Mouse (Mus musculus): ENCODE data around the gene Abca1.

The Abca1 gene

DNA sequence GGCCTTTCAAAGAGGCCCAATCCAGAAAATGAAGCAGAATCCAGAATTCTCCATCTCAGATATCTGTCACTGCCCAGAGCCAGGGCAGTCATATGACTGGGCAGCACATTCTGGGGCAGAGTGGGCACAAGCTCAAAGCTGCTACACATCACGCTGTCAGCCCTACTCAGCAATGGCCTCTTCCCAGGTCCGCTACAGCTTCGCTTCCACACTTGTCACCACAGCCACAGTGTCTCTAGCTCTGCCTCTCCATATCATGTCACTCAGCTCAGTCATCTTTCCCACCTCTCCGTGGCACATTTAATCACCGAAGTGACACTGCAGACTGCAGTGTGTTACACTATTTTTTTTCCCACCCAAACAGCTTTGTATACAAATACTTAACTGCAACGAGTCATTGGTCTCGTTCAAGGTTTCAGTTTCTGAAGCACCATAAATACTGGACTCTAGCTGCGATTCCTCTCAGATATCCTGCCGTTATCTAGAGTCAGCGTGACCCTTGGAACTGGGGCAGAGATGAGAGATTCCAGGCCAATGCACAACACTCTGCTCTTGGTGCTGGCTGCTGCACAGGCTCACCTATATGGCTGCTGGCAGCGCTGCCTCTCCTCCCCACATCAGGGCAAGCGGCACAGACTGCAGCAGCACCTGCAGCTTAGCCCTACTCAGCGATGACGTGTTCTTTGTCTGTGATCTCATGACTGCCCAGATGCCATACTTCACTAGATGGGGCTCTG lies 136.3 kb downstream of the Abca1 start:
- no peak for ATAC-seq (ENCODE audit: insufficient number of reproducible peaks, low FRiP score, low TSS enrichment)

DNA sequence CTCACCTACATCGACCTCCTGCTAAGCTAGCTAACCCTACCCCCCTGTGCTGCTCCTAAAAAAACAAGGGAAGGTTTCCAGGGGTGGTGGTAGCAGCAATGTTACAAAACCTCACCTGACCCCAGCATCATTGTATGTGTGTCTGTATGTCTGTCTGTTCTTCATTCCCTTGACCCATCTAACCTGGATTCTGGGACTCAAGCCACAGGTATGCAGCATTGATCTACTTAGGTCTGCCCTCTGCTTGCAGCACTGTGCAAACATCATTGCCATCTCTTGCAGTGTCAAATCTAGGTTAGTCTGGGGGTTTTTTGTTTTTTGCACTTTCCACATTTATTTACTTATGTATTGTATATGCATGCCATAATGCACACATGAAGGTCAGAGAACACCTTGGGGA lies 141.3 kb downstream of the Abca1 start:
- ATAC-seq (ENCODE audit: insufficient number of reproducible peaks, low FRiP score, low TSS enrichment), result no peak

DNA sequence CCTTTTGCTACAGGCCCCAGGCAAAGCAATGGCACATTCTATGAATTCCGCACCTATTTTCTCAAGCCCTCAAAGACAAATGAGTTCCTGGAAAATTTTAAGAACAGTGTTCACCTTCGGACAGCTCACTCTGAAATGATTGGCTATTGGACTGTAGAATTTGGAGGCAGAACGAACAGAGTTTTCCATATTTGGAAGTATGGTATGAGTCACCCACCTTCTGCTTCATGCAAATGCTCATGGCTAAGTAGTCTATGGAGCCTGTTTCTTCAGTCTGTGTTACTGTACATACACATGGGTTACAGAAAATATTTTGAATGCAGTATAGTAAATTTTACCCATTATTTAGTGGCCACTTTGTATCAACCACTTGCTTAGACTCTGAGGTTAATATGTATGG lies 144.7 kb downstream of the Abca1 start:
- no peak for ATAC-seq (ENCODE audit: insufficient number of reproducible peaks, low FRiP score, low TSS enrichment)

DNA sequence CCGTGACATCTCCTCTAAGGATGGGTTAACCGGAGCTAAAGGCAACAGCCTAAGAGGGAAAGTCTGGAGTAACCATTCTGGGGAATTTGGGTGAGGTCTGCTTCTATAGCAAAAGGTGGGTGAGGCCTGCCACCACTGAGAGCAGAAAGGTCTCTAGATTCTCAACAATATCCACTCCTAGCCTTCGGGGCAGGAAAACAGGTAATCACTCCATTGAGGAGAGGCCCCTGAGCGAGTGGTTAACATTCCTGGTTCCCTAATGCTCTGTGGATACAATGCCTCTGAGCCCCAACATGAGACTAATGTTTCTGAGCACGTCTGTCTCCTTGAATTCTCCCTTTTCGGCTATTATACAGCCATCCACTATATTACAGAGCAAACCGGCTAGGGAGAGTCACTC lies 145.3 kb downstream of the Abca1 start:
- ATAC-seq (ENCODE audit: insufficient number of reproducible peaks, low FRiP score, low TSS enrichment), result no peak

DNA sequence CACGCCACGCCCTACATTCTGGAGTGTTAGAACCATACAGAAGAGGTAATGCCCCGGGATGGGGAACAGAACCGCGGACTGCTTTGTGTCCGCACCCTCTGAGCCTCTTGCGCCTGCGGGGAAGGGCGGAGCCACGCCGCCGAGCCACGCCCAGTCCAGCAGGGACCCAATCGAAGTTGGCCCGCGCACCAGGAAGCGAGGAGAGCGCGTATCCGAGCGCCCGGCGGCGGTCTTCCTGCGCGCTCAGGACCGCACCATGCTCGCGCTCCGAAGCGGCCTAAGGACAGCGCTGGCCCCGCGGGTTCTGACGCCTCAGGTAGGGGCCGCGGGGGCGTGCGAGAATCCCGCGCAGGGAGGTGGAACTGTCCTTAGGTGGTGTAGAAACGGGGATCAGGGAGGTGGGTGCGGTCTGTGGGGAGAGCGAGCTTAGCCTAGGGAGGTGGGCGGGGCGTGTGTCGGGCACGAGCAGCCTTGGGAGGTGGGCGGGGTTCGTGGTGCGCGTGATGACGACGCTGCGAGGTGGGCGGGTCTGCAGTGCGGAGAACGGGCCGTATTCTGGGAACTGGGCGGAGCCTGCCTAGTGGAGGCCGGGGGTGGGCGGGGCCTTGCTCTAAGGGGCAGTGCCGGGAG lies 147.8 kb downstream of the Abca1 start, which contains the start of gene Nipsnap3b:
Gene Nipsnap3b (plus strand): TSS at position 149 of the 630 bp plus-strand sequence.
- peak; percentile 88 for ATAC-seq (ENCODE audit: insufficient number of reproducible peaks, low FRiP score, low TSS enrichment)

DNA sequence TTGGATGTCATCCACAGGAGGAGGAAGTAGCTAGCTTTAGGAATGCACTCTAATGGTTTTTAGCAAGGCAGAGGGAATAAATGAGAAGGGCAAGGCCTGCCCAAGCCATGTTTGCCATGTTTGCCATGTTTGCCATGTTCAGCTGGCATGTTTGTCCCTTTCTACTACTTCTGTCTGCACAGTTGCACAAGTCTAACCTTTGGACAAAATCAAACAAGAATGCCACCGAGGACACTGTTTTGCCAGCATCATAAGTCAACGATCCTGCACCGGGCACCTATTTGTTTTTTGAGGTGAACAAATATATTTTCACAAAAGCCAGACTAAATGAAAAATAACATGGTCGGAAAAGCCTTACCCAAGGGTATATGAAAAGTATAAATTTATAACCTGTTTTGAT lies 149.8 kb downstream of the Abca1 start:
- no peak for ATAC-seq (ENCODE audit: insufficient number of reproducible peaks, low FRiP score, low TSS enrichment)

DNA sequence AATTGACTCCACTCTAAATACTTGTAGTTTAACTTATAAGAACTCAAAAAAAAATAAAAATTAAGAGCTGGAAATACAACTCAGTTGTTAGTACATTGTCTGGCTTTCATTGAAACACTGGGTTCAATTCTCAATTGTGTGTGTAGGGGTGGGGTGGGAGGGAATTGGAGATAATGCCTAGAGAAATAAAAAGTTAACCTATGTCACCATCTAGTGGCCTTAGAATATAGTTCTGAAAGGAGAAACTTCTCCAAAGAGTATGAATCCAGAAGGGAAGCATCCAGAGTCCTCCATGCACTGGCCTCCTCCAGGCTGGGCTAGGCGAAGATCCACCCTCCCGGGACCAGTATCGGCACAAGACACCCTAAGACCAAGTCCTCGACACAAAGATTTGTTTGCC lies 150.5 kb downstream of the Abca1 start:
- no peak for ATAC-seq (ENCODE audit: insufficient number of reproducible peaks, low FRiP score, low TSS enrichment)

DNA sequence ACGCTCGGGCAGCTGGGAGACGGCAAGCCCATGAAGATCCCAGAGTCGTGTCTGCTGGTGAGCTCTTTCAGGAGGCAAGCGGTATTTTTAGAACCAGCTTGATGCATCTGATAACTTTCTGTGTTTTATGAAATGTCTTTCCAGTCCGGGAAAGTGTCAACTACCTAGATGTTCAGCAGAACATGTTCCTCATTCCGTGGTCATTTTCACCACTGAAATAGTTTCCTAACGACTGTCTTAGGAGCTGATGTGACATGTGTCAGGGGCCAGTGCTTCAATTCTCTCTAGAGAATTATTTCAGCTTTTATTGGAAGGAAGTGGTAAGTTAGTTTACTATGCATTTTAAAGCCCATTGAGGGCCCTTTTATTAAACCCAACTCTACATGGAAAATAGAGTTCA lies 159.5 kb downstream of the Abca1 start:
- ATAC-seq (ENCODE audit: insufficient number of reproducible peaks, low FRiP score, low TSS enrichment), result no peak

DNA sequence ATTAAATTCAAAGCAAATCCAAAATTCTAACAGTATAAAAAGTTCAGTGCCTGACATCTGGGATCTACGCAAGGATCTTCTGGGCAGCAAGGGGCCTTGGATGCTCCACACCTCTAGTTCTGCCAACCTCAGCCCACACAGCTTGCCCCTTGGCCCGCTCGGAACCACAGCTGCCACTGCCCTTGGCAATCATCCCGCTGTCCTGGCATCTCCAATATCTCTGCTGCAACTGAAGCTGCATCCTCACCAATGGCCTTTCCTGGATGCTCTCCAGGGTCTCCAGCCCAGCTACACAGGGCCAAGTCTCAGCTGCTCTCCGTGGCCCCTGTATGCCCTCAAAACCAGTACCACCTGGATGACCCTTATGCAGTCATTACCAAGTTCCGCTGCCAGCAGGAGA lies 160.2 kb downstream of the Abca1 start:
- ATAC-seq (ENCODE audit: insufficient number of reproducible peaks, low FRiP score, low TSS enrichment), result no peak

DNA sequence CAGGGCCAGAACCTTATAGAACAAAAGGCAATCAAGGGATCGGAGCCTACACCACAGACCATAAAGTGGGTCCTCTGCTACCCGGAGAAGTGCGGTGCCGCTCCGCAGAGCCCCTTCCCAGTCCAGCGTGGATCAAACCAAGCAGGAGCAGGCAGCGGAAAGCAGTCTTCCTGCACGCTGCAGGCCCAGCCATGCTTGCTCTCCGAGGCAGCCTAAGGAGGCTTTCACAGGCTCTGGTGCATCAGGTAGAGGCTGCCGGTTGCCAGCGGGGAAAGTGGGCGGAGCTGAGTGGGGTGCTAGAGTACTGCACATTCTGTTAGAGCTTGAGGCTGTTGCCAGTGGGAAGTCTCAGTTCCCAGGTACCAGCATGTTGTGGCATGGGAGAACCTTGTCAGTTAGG lies 170.4 kb downstream of the Abca1 start, which contains the start of gene Nipsnap3a:
Gene Nipsnap3a (plus strand): TSS at position 25 of the 400 bp plus-strand sequence.
- no peak for ATAC-seq (ENCODE audit: insufficient number of reproducible peaks, low FRiP score, low TSS enrichment)

DNA sequence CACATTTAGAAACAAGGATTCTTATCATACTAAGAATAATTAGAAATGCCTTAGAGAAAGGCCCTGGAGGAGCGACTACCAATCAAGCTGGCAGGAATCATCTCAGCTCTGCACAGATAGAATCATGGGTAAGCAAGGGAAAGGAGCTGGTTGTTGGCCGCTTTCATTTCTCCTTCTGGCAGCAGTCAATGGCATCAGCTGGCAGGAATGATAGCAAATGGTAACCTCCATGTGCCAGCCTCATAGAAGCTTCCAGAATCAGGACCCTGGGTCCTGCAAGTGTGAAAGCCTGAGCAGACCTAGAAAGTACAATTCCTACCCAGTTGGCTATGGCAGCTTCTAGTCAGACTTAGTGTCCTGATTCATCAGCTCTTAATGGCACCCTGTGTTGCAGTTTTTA lies 173.4 kb downstream of the Abca1 start:
- no peak for ATAC-seq (ENCODE audit: insufficient number of reproducible peaks, low FRiP score, low TSS enrichment)

DNA sequence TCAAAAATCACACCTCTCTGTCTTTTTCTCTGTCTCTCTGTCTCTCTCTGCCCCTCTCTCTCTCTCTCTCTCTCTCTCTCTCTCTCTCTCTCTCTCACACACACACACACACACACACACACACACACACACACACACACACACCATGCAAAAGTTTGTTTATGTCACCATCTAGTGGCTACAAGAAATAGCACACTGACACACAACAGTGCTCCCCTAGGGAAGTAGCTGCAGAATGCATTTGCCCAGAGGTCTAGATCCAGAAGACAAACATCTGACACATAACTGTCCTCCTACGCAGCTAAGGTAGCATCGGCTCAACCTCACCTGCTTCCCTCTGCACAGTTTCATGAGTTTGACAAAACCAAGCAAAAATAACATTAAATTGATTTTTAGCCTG lies 174.5 kb downstream of the Abca1 start:
- no peak for ATAC-seq (ENCODE audit: insufficient number of reproducible peaks, low FRiP score, low TSS enrichment)
